Mouse (Mus musculus): ENCODE measurements around the gene Dclk1. TPM values are rescaled to one million over a fixed set of nuclear protein-coding genes. Genes with fewer than 3 reads are reported as not detected.
A peak's percentile ranks its signal among the peaks of the same experiment; 100 is the strongest.

Gene Dclk1
- polyA plus RNA-seq, 1 experiment from 2014 or later = 234 TPM

GRCm38 (mm10) chr3:55495231-55495630 lies 253.1 kb downstream of the Dclk1 start:
- Histone ChIP-seq H3K9me3 (ENCODE audit: control insufficient read depth, low read length) (no peaks in the 10 kb centered on the region), H3K4me2 (ENCODE audit: low read length) (no peak overlapping the region), H3K27ac (ENCODE audit: low read depth, low read length) (no peak overlapping the region), H3K27me3 (replicated peaks; ENCODE audit: control insufficient read depth, insufficient read depth, low read length) (no peaks in the 10 kb centered on the region), H3K36me3 (ENCODE audit: control insufficient read depth, insufficient read depth, low read length) (peaks cover 20% of the 10 kb centered on the region), H3K4me3 (ENCODE audit: low read length) (no peak overlapping the region), H3K4me1 (ENCODE audit: control insufficient read depth, insufficient read depth, low read depth, low read length) (no peaks in the 10 kb centered on the region), H3K9ac (ENCODE audit: low read depth, low read length) (no peak overlapping the region)
- WGBS = 84% methylated on average over 7 of the region's 7 CpGs
- no peak for ATAC-seq

GRCm38 (mm10) chr3:55495866-55496265 lies 253.7 kb downstream of the Dclk1 start:
- H3K27ac ChIP-seq (ENCODE audit: low read depth, low read length) = no peak overlapping the region
- ATAC-seq = no peak
- no peak overlapping the region for H3K4me2 ChIP-seq (ENCODE audit: low read length)
- 31% methylated on average over 4 of the region's 4 CpGs for WGBS
- no peaks in the 10 kb centered on the region for H3K9me3 ChIP-seq (ENCODE audit: control insufficient read depth, low read length)
- H3K36me3 ChIP-seq (ENCODE audit: control insufficient read depth, insufficient read depth, low read length) = peaks cover 16% of the 10 kb centered on the region
- no peak overlapping the region for H3K9ac ChIP-seq (ENCODE audit: low read depth, low read length)
- no peaks in the 10 kb centered on the region for H3K27me3 ChIP-seq (replicated peaks; ENCODE audit: control insufficient read depth, insufficient read depth, low read length)
- no peaks in the 10 kb centered on the region for H3K4me1 ChIP-seq (ENCODE audit: control insufficient read depth, insufficient read depth, low read depth, low read length)
- H3K4me3 ChIP-seq (ENCODE audit: low read length) = no peak overlapping the region

- 70% methylated on average over 9 of the region's 9 CpGs for WGBS
- no peaks in the 10 kb centered on the region for H3K4me1 ChIP-seq (ENCODE audit: control insufficient read depth, insufficient read depth, low read depth, low read length)
- no peaks in the 10 kb centered on the region for H3K27me3 ChIP-seq (replicated peaks; ENCODE audit: control insufficient read depth, insufficient read depth, low read length)
- H3K27ac ChIP-seq (ENCODE audit: low read depth, low read length) = no peak overlapping the region
- no peak overlapping the region for H3K9ac ChIP-seq (ENCODE audit: low read depth, low read length)
- no peaks in the 10 kb centered on the region for H3K9me3 ChIP-seq (ENCODE audit: control insufficient read depth, low read length)
- H3K4me2 ChIP-seq (ENCODE audit: low read length) = no peak overlapping the region
- peak; percentile 29; the same call in 1 of the 2 replicates for ATAC-seq
- H3K36me3 ChIP-seq (ENCODE audit: control insufficient read depth, insufficient read depth, low read length) = peaks cover 14% of the 10 kb centered on the region
- no peak overlapping the region for H3K4me3 ChIP-seq (ENCODE audit: low read length)
Observed at GRCm38 (mm10) chr3:55496462-55496941, 254.3 kb downstream of the Dclk1 start.

GRCm38 (mm10) chr3:55499298-55499697 lies 257.1 kb downstream of the Dclk1 start:
- no peak overlapping the region for H3K9ac ChIP-seq (ENCODE audit: low read depth, low read length)
- H3K9me3 ChIP-seq (ENCODE audit: control insufficient read depth, low read length) = no peaks in the 10 kb centered on the region
- H3K4me3 ChIP-seq (ENCODE audit: low read length) = no peak overlapping the region
- no peaks in the 10 kb centered on the region for H3K27me3 ChIP-seq (replicated peaks; ENCODE audit: control insufficient read depth, insufficient read depth, low read length)
- WGBS = 83% methylated on average over 7 of the region's 7 CpGs
- H3K4me2 ChIP-seq (ENCODE audit: low read length) = no peak overlapping the region
- peaks cover 18% of the 10 kb centered on the region for H3K36me3 ChIP-seq (ENCODE audit: control insufficient read depth, insufficient read depth, low read length)
- no peak overlapping the region for H3K27ac ChIP-seq (ENCODE audit: low read depth, low read length)
- no peak for ATAC-seq
- H3K4me1 ChIP-seq (ENCODE audit: control insufficient read depth, insufficient read depth, low read depth, low read length) = no peaks in the 10 kb centered on the region

GRCm38 (mm10) chr3:55510198-55510597 lies 268.0 kb downstream of the Dclk1 start:
- Histone ChIP-seq H3K27me3 (replicated peaks; ENCODE audit: control insufficient read depth, insufficient read depth, low read length) (no peaks in the 10 kb centered on the region), H3K4me3 (ENCODE audit: low read length) (no peak overlapping the region), H3K4me2 (ENCODE audit: low read length) (no peak overlapping the region), H3K9me3 (ENCODE audit: control insufficient read depth, low read length) (no peaks in the 10 kb centered on the region), H3K27ac (ENCODE audit: low read depth, low read length) (no peak overlapping the region), H3K4me1 (ENCODE audit: control insufficient read depth, insufficient read depth, low read depth, low read length) (0 out of 2 replicates have a peak, but pooled peaks cover 2% of the 10 kb centered on the region), H3K36me3 (ENCODE audit: control insufficient read depth, insufficient read depth, low read length) (peaks cover 22% of the 10 kb centered on the region), H3K9ac (ENCODE audit: low read depth, low read length) (no peak overlapping the region)
- 0 out of 2 replicates have a peak, but pooled peaks have one; percentile 21 for ATAC-seq
- 81% methylated on average over 7 of the region's 7 CpGs for WGBS

- WGBS = 55% methylated on average over 6 of the region's 6 CpGs
Observed at GRCm38 (mm10) chr3:55511658-55512057, 269.5 kb downstream of the Dclk1 start.

GRCm38 (mm10) chr3:55515966-55516365 lies 273.8 kb downstream of the Dclk1 start:
- no peak overlapping the region for H3K9ac ChIP-seq (ENCODE audit: low read depth, low read length)
- H3K27me3 ChIP-seq (replicated peaks; ENCODE audit: control insufficient read depth, insufficient read depth, low read length) = no peaks in the 10 kb centered on the region
- H3K36me3 ChIP-seq (ENCODE audit: control insufficient read depth, insufficient read depth, low read length) = peaks cover 10% of the 10 kb centered on the region
- H3K4me1 ChIP-seq (ENCODE audit: control insufficient read depth, insufficient read depth, low read depth, low read length) = peaks cover 12% of the 10 kb centered on the region
- no peak overlapping the region for H3K4me2 ChIP-seq (ENCODE audit: low read length)
- H3K4me3 ChIP-seq (ENCODE audit: low read length) = no peak overlapping the region
- no peak for ATAC-seq
- 60% methylated on average over 5 of the region's 5 CpGs for WGBS
- H3K27ac ChIP-seq (ENCODE audit: low read depth, low read length) = no peak overlapping the region
- H3K9me3 ChIP-seq (ENCODE audit: control insufficient read depth, low read length) = no peaks in the 10 kb centered on the region

More at GRCm38 (mm10) chr3:55511658-55512057, 269.5 kb downstream of the Dclk1 start:
- Histone ChIP-seq H3K4me3 (ENCODE audit: low read length) (no peak overlapping the region), H3K27me3 (replicated peaks; ENCODE audit: control insufficient read depth, insufficient read depth, low read length) (no peaks in the 10 kb centered on the region), H3K9me3 (ENCODE audit: control insufficient read depth, low read length) (no peaks in the 10 kb centered on the region), H3K27ac (ENCODE audit: low read depth, low read length) (no peak overlapping the region), H3K36me3 (ENCODE audit: control insufficient read depth, insufficient read depth, low read length) (peaks cover 16% of the 10 kb centered on the region), H3K9ac (ENCODE audit: low read depth, low read length) (no peak overlapping the region), H3K4me1 (ENCODE audit: control insufficient read depth, insufficient read depth, low read depth, low read length) (0 out of 2 replicates have a peak, but pooled peaks cover 2% of the 10 kb centered on the region), H3K4me2 (ENCODE audit: low read length) (no peak overlapping the region)
- no peak for ATAC-seq

GRCm38 (mm10) chr3:55517454-55518014 lies 275.4 kb downstream of the Dclk1 start:
- H3K4me3 ChIP-seq (ENCODE audit: low read length) = no peak overlapping the region

GRCm38 (mm10) chr3:55520240-55521180 lies 278.3 kb downstream of the Dclk1 start:
- H3K9ac ChIP-seq (ENCODE audit: low read depth, low read length) = peak overlapping the region; percentile 38; the same call in 1 of the 2 replicates
- peak; percentile 81 for ATAC-seq
- H3K9me3 ChIP-seq (ENCODE audit: control insufficient read depth, low read length) = no peaks in the 10 kb centered on the region
- peaks cover 42% of the 10 kb centered on the region for H3K4me1 ChIP-seq (ENCODE audit: control insufficient read depth, insufficient read depth, low read depth, low read length)
- peak overlapping the region; percentile 80 for H3K27ac ChIP-seq (ENCODE audit: low read depth, low read length)
- peaks cover 4% of the 10 kb centered on the region for H3K36me3 ChIP-seq (ENCODE audit: control insufficient read depth, insufficient read depth, low read length)
- WGBS = 14% methylated on average over 12 of the region's 12 CpGs
- no peaks in the 10 kb centered on the region for H3K27me3 ChIP-seq (replicated peaks; ENCODE audit: control insufficient read depth, insufficient read depth, low read length)
- H3K4me2 ChIP-seq (ENCODE audit: low read length) = peak overlapping the region; percentile 19; the same call in 1 of the 2 replicates
- no peak overlapping the region for H3K4me3 ChIP-seq (ENCODE audit: low read length)

More at GRCm38 (mm10) chr3:55517454-55518014, 275.4 kb downstream of the Dclk1 start:
- no peak overlapping the region for H3K27ac ChIP-seq (ENCODE audit: low read depth, low read length)
- no peaks in the 10 kb centered on the region for H3K27me3 ChIP-seq (replicated peaks; ENCODE audit: control insufficient read depth, insufficient read depth, low read length)
- H3K9me3 ChIP-seq (ENCODE audit: control insufficient read depth, low read length) = no peaks in the 10 kb centered on the region
- no peak overlapping the region for H3K9ac ChIP-seq (ENCODE audit: low read depth, low read length)
- ATAC-seq = no peak
- 76% methylated on average over 17 of the region's 17 CpGs for WGBS
- H3K4me1 ChIP-seq (ENCODE audit: control insufficient read depth, insufficient read depth, low read depth, low read length) = peaks cover 21% of the 10 kb centered on the region
- no peak overlapping the region for H3K4me2 ChIP-seq (ENCODE audit: low read length)
- peaks cover 10% of the 10 kb centered on the region for H3K36me3 ChIP-seq (ENCODE audit: control insufficient read depth, insufficient read depth, low read length)
